Mouse (Mus musculus): ENCODE measurements around the gene Slc23a2.
A peak's percentile ranks its signal among the peaks of the same experiment; 100 is the strongest.

- TF ChIP-seq CTCF (conservative IDR thresholded peaks at IDR 0.05; ENCODE audit: low read length): no peak
- no peak for TF ChIP-seq POU5F1 (IDR thresholded peaks at IDR 0.05; ENCODE audit: borderline replicate concordance, low read length)
- TF ChIP-seq NANOG (IDR thresholded peaks at IDR 0.05; ENCODE audit: borderline replicate concordance, low read length): peak; percentile 72
Measured at GRCm38 (mm10) chr2:132143943-132144927, 673 bp downstream of the Slc23a2 start.

Data from E14TG2a.4 (cell line).